Mouse (Mus musculus) liver, adult 2 months (tissue): ENCODE measurements at regions not wholly inside any gene's neighbourhood (a gene's known extent, or its start where the extent isn't known, plus 50 kb on each side); places are given as distances from the start of the nearest gene placed in this dataset.

Experiments used
- DNase-seq: peaks from one replicate; pipeline ENCODE4 v3.0.0-alpha.2; 2011; ENCODE audit warnings: low read depth, low spot score; ENCODE audit errors: extremely low read depth
- H3K27ac ChIP-seq: fragments of 200-500 bp; replicated peaks from 2 replicates; pipeline ENCODE4 v1.5.1; 2012; ENCODE audit warnings: low read depth, mild to moderate bottlenecking, control low read depth, inconsistent platforms, low read length; ENCODE audit not compliant: insufficient read depth
- H3K27me3 ChIP-seq: fragments of 200-500 bp; 2 replicates; pipeline ENCODE4 v1.6.1; 2012; ENCODE audit warnings: mild to moderate bottlenecking, moderate library complexity, low read length, inconsistent platforms; ENCODE audit not compliant: control insufficient read depth, insufficient read depth
- H3K36me3 ChIP-seq: fragments of 200-500 bp; 2 replicates; pipeline ENCODE4 v1.6.1; 2012; ENCODE audit warnings: low read length, inconsistent platforms; ENCODE audit not compliant: control insufficient read depth, insufficient read depth
- H3K4me1 ChIP-seq: fragments of 200-500 bp; 2 replicates; pipeline ENCODE4 v1.6.1; 2011; ENCODE audit warnings: low read length; ENCODE audit not compliant: control insufficient read depth, insufficient read depth
- H3K4me3 ChIP-seq: fragments of 200-500 bp; 2 replicates; pipeline ENCODE4 v1.5.1; 2011; ENCODE audit warnings: low read depth, mild to moderate bottlenecking, control low read depth, low read length, moderate library complexity; ENCODE audit not compliant: insufficient read depth
- H3K79me2 ChIP-seq: fragments of 200-500 bp; 2 replicates; pipeline ENCODE4 v1.6.1; 2012; ENCODE audit warnings: inconsistent platforms, mild to moderate bottlenecking, low read length, moderate library complexity; ENCODE audit not compliant: control insufficient read depth, insufficient read depth
- H3K9ac ChIP-seq: fragments of 200-500 bp; 2 replicates; pipeline ENCODE4 v1.6.1; 2012; ENCODE audit warnings: low read depth, mild to moderate bottlenecking, control low read depth, inconsistent platforms, low read length
- CTCF ChIP-seq: fragments of 200-500 bp; IDR thresholded peaks from 2 replicates; pipeline ENCODE4 v1.5.1; 2011; ENCODE audit warnings: low read depth, low read length, control low read depth
- POLR2A ChIP-seq: fragments of 200-500 bp; IDR thresholded peaks from 2 replicates; pipeline ENCODE4 v1.6.1; 2011; ENCODE audit warnings: low read length, control low read depth; ENCODE audit not compliant: insufficient read depth; ENCODE audit errors: extremely low read depth
- WGBS: fragments of 180-500 bp; shearing (Covaris S2); methylation state at CpG from one replicate; pipeline ENCODE4 v1.1.7; 2018; 5-methylcytosine and 5-hydroxymethylcytosine counted together

DNA sequence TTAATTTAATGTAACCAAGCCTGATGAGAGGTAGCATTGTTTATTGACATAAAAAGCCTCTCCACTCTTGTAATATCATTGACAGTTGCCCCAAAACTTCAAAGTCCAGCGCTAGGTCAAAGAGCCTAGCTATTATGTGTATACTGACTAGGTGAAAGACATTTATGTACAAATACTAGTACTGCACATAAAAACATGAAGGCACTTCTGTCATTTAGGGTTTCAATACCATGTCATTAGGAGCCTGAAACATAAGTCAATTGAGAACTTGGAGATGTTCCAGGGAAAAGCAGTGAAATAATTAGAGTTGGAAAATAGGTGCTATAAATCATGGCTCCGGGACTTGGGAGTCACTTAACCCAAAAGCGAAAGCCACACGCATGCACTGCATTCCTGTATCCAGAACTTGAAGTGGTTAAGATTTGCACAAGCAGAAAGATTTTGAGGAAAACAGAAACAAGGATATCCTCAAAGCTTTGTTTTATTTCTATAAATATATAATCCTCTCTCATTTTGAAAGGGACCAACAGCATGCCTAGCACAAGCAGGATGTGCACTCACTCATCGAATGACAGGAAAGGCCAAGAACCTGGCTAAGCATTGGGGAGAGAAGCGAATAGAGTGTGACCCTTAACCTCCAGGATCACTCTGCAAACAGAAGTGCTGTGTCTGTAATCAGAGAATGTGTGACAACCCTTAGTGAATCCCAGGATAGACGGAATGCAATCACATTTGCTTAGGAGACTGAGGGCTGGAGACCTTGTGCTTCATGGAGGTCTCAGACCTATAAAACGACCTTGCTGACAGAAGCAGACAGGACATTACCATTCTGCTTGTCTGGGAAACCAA lies 176.3 kb upstream of the Crim1 start:
- no peak overlapping the region for H3K27ac ChIP-seq
- H3K9ac ChIP-seq, result no peak overlapping the region
- peak; percentile 16 for DNase-seq
- H3K4me1 ChIP-seq, result no peaks in the 10 kb centered on the region
- no peaks in the 10 kb centered on the region for H3K27me3 ChIP-seq
- H3K4me3 ChIP-seq, result no peak overlapping the region
- no peaks in the 10 kb centered on the region for H3K36me3 ChIP-seq
- WGBS, result 45% methylated on average over 8 of the region's 8 CpGs
- TF ChIP-seq CTCF (no peak), POLR2A (no peak)
- no peaks in the 10 kb centered on the region for H3K79me2 ChIP-seq

DNA sequence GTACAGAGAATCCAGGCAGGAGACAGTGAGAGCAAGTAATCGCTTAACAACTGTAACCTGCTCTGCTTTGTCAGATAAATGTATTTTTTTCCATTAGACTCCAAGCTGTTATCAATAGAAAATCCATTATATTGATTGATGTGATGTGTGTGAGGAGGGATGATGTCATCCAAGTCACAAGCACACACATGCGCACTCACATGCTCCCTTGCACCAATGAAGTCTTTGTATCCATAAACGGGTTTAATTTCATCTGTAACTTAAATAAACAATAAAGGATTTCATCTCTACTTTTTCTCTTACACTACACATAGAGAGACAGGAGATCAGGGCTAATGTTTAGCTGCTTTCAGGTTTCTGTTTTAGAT lies 175.7 kb upstream of the Crim1 start:
- H3K4me3 ChIP-seq, result no peak overlapping the region
- no peaks in the 10 kb centered on the region for H3K27me3 ChIP-seq
- TF ChIP-seq POLR2A (no peak), CTCF (no peak)
- no peak overlapping the region for H3K27ac ChIP-seq
- no peaks in the 10 kb centered on the region for H3K36me3 ChIP-seq
- no peak overlapping the region for H3K9ac ChIP-seq
- WGBS, result 65% methylated on average over 3 of the region's 3 CpGs
- H3K79me2 ChIP-seq, result no peaks in the 10 kb centered on the region
- no peaks in the 10 kb centered on the region for H3K4me1 ChIP-seq
- DNase-seq, result no peak

DNA sequence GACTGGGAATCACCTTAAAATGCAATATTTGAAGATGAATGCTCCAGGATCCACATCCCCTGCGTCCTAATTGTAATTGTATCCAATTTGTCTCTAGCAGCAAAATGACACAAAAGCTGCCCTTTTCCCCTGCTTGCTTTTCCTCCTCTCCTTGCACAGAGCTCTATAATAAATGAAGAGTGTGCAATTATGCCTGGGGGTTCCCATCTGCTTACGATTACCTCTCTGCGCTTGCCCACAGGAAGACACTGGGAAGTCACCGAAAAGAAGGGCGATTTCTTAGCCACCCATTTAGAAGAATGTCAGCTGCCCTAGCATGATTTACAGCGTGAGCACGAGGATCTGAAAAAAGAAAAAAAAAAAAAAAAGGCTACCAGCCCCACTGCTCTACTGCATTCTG lies 174.8 kb upstream of the Crim1 start:
- H3K9ac ChIP-seq, result no peak overlapping the region
- no peaks in the 10 kb centered on the region for H3K36me3 ChIP-seq
- no peaks in the 10 kb centered on the region for H3K27me3 ChIP-seq
- no peak for DNase-seq
- H3K27ac ChIP-seq, result no peak overlapping the region
- H3K79me2 ChIP-seq, result no peaks in the 10 kb centered on the region
- H3K4me3 ChIP-seq, result no peak overlapping the region
- no peaks in the 10 kb centered on the region for H3K4me1 ChIP-seq
- WGBS, result 81% methylated on average over 7 of the region's 7 CpGs
- TF ChIP-seq POLR2A (no peak), CTCF (no peak)

DNA sequence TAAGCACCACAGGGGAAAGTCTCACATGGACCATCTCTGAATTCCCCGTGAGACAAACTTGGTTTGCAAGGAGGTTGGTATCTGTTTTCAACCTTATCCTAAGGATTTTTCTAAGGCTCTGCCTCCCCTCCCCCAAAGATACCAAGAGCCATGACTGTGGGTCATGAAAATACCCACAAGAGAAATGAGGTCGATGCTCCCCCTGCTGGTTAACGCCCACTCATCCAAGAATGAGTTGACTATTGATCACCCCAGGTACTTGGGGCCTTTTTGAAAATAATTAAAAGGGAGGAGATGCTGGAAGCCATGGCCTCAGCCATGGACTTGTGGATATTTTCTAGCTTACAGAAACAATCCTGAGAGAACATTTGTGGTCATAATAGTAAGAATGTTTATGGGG lies 164.4 kb upstream of the Crim1 start:
- H3K4me3 ChIP-seq, result no peak overlapping the region
- H3K4me1 ChIP-seq, result no peaks in the 10 kb centered on the region
- TF ChIP-seq POLR2A (no peak), CTCF (no peak)
- H3K36me3 ChIP-seq, result no peaks in the 10 kb centered on the region
- peak; percentile 8 for DNase-seq
- WGBS, result 73% methylated on average over 3 of the region's 3 CpGs
- H3K9ac ChIP-seq, result no peak overlapping the region
- H3K27me3 ChIP-seq, result no peaks in the 10 kb centered on the region
- H3K27ac ChIP-seq, result no peak overlapping the region
- no peaks in the 10 kb centered on the region for H3K79me2 ChIP-seq

DNA sequence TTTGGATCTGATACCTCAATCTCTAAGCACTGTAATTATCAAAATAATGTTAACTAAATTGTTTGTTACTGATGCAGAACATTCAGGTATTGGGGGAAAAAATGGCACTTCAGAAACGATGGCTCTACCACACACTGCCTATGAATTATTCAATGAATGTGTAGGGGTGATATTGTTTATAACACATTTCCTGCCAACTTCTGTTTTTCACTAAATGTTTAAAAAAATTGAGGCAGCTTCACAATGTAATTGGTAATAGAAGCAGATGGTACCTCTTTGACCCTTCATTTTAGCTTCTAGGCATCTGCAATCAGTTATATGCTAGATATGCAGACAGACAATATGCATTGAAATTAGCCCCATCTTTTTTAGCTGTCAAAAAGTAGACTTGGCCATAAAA lies 159.7 kb upstream of the Crim1 start:
- Histone ChIP-seq H3K79me2 (no peaks in the 10 kb centered on the region), H3K9ac (no peak overlapping the region), H3K36me3 (no peaks in the 10 kb centered on the region), H3K27ac (no peak overlapping the region), H3K4me3 (no peak overlapping the region), H3K27me3 (no peaks in the 10 kb centered on the region), H3K4me1 (no peaks in the 10 kb centered on the region)
- DNase-seq, result no peak
- TF ChIP-seq POLR2A (no peak), CTCF (no peak)
- WGBS, result 85% methylated on average over 1 of the region's 1 CpGs

DNA sequence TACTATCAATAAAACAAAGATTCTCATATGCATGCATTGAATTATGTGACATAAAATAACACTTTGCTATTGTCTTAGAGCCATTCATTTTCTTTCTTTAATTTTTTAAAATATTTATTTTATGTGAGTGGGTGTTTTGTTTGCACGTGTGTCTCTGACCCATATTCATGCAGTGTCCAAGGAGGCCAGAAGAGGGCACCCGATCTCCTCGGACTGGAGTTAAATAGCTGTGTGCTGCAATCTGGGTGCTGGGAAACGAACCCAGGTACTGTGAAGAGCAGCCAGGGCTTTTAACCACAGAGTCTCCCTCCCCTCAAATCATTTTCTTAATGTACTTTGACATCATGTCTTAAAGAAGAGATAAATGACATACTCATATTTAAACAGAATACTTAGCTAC lies 158.8 kb upstream of the Crim1 start:
- Histone ChIP-seq H3K9ac (no peak overlapping the region), H3K27ac (no peak overlapping the region), H3K36me3 (no peaks in the 10 kb centered on the region), H3K79me2 (no peaks in the 10 kb centered on the region), H3K4me3 (no peak overlapping the region), H3K4me1 (no peaks in the 10 kb centered on the region), H3K27me3 (no peaks in the 10 kb centered on the region)
- no peak for TF ChIP-seq POLR2A
- no peak for TF ChIP-seq CTCF
- DNase-seq, result no peak
- 75% methylated on average over 4 of the region's 4 CpGs for WGBS
